Mouse (Mus musculus) adrenal gland, adult 2 months (tissue): ENCODE results near the gene Grb2. TPM values are rescaled to one million over a fixed set of nuclear protein-coding genes. Genes with fewer than 3 reads are reported as not detected.

ENCODE experiments used
- DNase-seq: peaks from one replicate; pipeline ENCODE4 v3.0.0; 2021
- polyA plus RNA-seq: library from polyadenylated mRNA; depleted of rRNA; stranded (reverse); fragments of >200 nt; gene quantifications from 2 replicates; pipeline ENCODE4 v1.2.3, GENCODE M21; 2012
- total RNA-seq, 2 experiments: library from RNA; stranded (reverse); gene quantifications; 2 replicates each; pipeline ENCODE4 v1.2.3; 2021

The Grb2 gene
- total and polyA plus RNA-seq, 3 experiments = 50.8 to 162 (median 136) TPM

DNA sequence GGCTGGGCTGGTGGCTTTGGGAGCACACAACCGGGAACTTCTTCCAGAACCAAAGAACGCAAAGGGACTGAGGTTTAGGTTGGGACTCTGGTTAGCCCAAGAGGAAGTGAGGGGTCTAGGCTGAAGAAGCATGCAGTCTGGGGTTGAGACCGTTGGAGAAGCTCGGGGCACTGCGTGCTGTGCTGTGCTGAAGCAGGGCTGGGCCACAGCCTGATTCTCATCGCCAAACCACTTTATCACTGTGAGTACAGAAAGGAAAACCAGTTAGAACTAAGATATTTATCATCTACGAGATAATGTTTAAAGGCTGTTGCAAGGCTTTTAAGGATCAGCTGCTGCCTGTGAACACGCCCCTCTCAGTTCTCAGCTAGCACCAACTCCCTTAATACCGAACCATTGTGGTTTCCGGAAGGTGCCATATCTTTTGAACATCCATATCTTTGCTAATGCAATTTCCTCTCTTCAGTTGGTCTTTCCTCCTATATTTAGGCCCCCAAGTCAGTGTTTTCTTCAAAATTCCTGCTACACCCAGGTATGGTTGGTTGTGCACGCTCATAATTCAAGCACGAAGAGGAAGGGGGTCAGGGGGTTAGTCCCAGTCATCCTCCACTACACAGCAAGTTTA, 4.4 kb upstream of the Grb2 start:
- no peak for DNase-seq

DNA sequence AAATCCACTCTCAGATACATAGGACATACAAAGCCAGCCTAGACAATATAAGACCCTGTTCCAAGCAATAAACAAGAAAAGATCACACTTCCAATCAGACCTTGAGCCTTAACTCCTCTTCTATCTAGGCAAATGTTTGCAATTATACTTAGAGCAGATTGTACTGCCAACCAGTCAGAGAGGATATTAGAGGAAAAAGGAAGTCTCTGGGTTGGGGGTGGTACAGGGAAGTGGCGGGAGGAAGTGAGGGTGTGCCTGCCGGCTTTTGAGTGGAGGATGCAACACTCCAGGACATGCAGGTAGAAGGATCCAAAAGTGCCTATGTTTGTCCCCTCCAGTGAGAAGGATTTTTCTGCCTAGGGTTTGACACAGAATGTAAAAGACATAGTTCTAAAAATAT, 3.9 kb upstream of the Grb2 start:
- DNase-seq = no peak

DNA sequence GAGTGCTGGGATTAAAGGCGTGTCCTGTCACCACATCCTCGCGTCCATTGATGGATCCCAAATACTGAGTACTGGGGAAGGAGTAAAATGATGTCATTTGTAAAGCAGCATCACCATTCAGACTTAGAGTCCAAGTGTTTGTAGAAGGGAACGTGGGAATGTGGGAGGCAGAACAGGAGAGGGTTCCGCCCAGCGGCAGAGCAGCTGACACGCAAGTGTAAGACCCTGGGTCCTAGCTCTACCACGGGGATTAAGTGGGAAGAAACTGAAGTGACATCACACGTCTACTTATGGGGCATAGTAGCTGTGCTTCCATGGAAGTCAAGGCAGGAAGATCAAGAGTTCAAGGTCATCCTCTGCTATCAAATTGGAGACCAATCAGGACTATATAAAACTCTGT, 2.7 kb upstream of the Grb2 start:
- no peak for DNase-seq

DNA sequence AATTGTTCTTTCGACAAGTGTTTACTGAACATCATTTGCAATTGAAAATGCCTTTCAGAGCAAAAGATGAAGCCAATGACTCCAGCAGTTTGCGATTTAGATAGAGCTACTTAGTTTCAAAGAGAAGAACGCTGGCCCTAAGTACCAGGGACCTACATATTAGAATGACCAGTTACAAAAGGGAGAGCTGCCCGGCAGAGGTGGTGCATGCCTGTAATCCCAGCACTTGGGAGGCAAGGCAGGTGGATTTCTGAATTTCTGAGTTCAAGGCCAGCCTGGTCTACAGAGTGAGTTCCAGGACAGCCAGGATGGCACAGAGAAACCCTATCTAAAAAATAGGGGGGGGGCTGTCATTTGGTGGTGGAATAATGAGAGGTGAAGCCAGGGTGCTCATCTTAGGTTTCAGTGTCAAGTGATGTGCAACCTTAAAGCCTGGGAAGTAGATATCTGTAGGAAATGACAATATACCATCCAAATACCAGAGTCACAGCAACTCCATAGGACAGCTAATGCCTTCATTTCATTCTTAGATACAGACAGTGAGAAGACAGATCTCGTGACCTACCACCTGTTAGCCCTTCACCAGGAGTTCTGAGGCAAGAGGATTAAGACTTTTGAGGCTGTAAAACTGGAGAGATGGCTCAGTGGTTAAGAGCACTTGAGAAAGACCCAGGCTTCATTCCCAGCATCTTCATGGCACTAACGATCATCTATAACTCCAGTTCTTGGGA, 1.6 kb upstream of the Grb2 start:
- no peak for DNase-seq

DNA sequence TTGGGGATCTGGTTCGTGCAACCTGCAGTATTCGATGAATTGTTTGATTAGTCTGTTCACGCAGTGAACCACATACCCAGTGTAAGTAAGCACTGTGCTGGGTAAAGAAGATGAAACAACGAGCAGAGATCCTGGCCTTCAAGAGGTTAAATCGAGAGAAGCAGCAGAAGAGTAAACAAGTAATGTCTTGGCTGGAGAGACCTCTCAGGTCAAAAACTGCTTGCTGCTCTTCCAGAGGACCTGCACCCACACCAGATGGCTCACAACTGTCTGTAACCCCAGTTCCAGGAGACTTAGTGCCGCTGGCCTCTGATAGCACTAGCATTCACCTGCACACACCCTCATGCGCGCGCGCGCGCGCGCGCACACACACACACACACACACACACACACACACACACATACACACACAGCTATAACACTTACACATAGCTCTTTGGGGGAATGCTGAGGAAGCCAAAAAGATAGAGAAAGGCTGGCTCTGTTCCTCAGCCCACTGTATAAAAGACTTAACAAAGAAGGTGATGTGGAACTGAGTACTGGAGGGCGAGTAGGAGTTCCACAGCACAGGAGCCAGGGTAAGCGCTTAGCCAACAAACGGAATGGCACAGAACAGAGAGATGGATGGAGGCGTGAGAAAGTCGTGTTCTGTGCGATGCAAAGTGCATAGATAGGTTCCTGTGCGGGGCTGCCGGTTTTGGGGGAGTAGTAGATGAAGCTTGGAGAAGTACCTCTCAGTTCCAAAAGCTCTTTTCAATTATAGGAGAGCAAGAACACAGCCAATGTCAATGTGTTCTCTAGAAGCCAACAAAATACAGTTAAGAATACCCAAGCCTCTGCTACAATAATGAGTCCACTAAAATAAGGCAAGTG, 795 bp upstream of the Grb2 start:
- DNase-seq = no peak

DNA sequence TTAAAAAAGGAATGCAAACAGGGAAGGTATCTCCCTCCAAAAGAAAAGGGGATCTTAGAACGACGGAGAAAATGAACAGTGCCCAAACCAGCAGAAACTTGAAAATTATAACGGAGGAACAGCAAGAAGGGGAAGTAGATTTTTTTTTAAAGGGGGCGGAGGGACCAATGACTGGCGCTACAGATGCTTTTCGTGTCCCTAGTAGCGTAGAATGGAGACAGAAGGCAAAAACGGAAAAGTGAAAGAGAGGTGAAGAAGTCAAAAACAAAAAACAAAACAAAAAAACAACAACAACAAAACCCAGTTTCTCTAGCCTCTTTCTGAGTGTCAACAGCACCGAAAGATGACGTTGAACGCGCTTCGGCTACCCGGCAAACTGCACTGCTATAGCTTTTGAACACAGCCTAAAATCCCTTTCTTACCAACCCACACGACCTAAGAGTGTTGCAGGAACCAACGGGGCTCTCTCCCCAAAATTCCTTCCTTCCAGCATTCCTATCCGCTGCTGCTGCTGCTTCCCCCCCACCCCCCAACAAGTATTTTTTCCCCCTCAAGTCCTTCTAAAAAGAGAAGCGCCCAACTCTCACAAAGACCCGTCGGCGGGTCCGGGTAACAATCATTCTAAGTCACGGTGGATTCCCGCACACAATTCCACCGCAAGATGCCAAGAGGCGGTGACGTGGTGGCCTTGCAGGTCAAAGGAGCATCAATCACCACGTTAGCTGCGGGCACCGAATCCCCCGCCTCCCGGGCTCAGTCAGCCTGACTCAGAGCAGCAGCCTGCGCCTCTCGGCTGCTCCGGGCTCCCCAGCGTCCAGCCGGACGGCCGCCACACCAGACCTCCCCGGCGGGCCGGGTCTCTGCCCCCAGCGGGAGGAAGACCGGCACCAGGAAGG, 836 bp downstream of the Grb2 start:
- DNase-seq = peak; percentile 92

DNA sequence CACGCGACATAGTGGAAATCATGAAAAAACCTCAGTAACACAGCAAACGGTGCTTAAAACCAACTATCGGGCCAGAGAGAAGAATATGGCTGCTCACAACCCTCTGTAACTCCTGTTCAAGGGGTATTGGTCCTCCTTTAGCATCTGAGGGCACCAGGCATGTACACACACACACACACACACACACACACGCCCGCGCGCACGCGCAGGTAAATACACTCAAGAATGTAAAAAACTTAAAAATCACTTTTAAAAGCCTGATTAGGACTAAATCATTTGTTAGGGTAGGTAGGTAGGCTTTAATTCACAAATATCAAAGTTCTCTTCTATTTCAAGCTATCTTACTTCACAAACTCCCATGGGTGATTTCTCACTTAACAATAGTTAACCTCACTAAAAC, 1.8 kb downstream of the Grb2 start:
- no peak for DNase-seq

DNA sequence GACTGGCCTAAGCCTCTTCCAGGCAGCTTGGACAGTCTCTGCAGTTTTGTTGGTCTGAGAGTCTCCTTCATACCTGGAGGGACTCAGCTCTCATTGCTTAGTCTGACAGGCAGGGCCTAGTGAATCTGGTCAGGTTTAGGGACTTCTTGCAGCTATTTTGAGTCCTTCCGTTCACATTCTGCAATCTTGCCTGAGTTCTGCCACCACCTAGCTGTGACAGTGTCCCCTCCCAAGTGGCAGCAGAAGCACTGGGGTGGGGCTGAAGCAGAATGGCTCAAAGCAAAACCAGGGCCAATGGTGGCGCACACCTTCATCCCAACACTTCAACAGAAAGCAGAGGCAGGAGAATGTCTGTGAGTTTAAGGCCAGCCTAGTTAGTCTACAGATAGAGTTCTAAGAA, 2.8 kb downstream of the Grb2 start:
- no peak for DNase-seq

DNA sequence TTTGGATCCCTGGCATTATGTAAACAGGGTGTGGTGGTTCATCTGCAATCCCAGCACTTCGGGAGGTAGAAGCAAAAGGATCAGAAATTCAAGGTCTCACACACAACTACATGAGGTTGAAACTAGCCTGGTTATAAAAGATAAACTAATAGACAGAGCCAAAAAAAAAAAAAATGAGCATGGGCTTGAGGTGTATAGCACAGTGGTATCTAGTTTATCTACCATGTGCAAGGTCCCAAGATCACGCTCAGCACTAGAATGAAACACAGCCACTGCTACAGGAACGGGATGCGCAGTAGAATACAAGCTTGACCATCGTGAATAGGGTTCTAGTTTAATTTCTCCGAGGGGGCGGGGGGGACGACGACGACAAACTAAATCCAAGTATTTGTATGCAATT, 3.7 kb downstream of the Grb2 start:
- DNase-seq = no peak

DNA sequence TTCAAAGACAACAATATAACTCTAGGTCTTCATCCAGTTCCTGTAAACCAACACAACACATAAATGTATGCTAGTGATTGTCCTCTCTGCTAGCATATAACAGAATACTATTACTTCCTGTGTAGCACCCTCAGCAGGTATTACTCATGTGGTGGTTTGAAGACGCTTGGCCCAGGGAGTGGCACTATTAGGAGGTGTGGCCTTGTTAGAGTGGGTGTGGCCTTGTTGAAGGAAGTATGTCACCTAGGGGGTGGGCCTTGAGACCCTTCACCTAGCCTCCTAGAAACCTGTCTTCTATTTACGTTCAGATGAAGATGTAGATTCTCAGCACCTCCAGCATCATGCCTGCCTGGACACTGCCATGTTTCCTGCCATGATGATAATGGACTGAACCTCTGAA, 4.9 kb downstream of the Grb2 start:
- no peak for DNase-seq

DNA sequence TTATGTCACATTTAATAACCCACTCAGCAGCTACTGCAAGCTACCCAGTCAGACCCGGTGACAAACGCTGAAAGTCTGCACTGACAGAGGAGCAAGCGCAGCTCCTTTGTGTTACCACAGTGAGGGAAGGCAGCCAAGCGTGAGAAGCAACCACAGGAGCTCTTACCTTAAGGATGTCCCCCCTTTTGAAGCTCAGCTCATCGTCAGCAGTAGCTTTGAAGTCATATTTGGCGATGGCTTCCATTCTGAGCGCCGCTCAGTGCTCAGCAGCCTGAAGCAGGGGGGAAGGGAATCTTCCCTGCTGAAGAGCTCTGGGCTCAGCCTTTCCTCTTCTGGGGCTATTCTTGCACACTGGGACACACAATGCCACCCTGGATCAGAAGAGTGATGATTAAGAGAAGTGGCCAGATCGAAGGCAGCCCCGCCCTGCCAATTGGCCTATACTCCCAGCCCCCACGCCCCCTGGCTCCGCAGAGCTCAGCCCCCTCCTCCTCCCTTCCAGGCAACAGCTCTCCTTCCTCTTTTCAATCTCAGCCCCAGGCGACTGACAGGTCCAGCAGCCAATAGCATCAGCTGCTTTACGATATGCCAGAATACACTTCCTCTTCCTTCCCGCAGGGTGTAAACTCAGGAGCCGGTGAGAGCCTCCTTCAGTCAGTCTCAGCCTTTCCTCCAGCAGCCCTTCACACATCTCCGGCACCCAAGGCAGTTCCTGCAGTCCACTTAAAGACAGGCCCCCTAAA, 9.2 kb downstream of the Grb2 start:
- DNase-seq = peak; percentile 90

DNA sequence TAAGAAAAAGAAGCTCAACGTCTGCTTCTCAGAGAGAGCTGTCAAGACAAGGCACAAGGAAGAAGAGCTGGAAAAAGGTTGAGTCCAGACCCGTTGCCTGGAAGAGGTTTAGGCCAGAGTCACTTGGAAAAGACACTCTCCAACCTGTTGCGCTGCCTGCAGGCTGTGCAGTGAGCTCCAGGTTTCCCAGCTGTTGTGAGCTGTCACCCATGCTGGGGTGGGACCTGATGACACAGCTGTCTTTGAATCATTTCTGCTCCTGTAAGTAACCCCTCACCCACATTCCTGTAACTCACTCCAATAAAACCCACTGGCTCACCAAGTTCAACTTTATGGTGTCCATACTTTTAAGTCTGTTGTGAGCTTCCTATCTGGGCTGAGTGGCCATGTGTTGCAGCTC, 10.7 kb downstream of the Grb2 start:
- DNase-seq = no peak

DNA sequence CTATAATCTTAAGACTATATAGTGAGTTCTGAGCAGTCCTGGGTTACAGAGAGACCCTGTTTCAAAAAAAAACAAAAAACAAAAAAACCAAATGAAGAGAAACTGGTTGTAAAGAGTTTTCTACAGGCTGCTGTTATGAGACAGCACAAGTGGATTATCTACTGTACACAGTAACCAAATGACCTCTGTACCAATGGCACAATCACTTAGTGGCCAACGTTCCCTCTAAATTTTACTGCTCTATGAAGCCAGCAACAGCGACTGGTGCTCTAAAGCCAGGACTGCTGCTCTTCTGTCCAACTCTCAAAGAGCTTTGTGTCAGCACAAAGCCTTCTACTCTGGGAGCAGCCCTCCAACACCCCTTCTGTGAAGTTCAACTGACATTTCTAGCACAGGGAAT, 11.3 kb downstream of the Grb2 start:
- no peak for DNase-seq

DNA sequence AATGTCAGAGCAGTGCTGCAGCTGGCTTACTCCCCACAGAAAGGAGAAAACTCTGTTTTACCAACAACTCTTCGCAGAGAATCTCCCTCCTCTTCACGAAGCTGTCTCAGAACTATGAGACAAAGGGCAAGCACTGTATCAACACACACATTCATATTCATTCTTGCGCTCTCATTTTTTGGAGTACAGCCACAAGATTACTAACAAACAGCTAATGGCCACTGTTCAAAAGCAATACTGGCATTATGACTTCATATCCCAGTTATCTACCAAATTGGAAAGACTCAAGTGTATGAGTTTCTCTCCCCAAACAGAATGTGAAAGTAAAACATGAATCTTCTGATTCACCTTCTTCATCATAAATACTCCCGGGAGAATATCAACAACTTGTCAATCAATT, 11.9 kb downstream of the Grb2 start:
- peak; percentile 44 for DNase-seq

DNA sequence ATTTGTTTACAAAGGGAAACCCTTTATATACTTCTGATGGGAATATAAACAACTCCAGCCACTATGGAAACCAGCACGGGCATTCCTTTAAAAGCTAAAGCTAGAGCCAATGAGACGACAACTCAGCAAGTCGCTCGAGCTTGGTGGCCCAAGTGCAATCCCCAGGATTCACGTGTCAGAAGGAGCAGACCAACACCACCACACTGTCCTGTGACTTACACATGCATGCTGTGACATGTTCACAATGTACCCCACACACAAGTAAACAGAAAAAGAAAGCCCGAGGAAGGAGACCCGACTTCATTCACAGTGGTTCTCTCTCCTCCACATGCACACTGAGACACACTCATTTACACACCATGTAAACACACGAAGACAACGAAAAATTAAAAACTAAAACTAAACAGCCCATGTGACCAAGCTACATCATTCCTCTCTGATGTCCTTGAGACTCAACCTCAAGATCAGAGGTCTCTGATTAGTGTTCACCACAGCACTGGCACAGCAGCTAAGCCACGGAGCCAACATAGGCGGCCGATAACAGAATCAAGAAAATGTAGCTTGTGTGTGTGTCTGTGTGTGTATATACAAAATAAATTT, 14.3 kb downstream of the Grb2 start:
- peak; percentile 36 for DNase-seq

DNA sequence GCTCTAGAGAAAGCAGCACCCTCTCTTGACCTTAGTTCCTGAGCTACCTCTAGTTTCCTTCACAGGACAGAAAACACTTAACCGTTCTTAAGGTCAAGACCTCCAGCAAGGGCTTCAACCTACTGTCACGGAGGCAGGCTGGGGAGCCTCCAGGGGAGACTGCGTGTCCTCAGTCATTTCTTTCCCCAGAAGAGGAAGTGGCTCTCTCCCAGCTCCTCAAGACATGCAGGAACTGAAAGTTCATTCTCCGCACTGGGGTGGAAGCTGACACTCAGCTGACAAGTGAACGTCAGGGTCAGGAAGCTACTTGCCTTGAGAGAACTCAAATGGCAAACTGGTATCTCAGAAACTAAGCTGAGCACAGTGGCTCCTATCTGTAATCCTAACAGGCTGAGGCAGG, 15.6 kb downstream of the Grb2 start:
- DNase-seq = peak; percentile 44

DNA sequence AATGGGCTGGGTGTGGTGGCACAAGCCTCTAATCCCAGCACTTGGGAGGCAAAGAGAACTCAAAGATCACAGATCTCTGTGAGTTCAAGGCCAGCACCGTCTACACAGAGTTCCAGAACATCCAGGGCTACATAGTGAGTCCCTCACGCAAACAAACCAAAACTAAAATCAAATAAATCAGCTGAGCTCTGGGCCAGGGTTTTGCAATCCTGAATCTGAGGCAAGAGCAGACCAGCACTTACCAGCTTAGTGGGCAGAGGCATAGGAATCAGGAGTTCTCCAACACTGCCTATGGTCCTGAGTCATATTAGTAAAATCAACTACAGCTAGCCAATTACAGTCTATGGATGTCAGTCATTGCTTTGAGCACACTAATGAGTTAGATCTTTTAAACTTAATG, 16.4 kb downstream of the Grb2 start:
- DNase-seq = peak; percentile 80

DNA sequence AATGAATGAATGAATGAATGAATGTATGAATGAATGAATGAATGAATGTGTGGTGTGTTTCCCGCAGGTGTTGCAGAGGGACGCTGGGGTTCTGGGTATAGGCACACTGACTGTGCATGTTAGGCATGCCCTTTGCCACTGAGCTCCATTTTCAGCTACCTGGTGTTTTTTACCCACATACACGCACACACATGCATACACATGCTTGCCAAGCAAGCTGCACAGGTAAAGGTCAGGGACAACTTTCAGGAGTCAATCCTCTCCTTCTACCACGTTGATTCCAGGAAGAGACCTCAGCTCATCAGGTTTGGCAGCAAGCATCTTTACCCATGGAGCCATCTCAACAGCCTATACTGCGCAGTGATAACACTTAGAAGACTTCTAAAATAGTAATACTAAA, 16.9 kb downstream of the Grb2 start:
- DNase-seq = no peak

DNA sequence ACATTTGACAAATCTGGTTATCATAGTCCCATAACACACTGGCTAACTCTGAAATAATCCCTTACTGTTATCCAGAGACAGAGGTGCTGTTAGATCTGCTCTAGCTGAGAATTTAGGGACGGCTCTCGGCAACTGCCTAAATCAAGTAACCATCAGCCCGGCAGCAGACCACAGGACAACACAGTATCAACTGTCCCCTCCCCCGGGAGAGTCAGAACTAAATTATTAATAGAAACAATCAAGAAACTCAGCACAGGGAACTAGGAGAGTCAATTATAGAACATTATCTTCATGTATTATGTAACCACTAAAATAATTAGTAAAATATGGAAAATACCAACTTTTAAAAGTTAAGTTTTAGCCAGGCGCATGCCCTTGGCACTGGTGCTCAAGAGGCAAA, 17.4 kb downstream of the Grb2 start:
- DNase-seq = no peak

DNA sequence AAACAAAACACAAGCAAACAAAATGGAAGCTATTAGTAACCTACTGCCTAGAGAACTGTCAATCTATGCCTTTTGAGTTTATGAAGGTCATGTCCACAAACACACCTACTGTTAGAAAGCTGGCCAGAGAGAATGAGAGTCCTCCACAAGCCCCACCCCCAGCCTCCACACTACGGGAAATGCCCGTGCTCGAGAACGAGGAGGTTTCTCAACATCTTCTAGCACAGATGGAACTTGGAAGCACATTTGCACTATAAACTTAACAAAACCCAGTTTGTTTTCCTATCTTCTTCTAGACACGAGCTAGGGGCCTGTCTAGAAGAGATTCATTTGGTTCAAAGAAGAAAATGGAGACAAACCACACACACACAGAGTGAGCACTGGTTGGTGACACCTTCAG, 18.0 kb downstream of the Grb2 start:
- DNase-seq = peak; percentile 44
